Mouse (Mus musculus) cerebellum, adult 2 months (tissue): ENCODE data around the gene Gcnt2.

Source experiments
- CTCF ChIP-seq: fragments of 200-500 bp; IDR thresholded peaks from 2 replicates; pipeline ENCODE4 v1.5.1; 2011; ENCODE audit warnings: low read depth, mild to moderate bottlenecking, control low read depth, low read length, moderate library complexity, borderline replicate concordance; ENCODE audit not compliant: insufficient read depth
- POLR2A ChIP-seq: fragments of 200-500 bp; IDR thresholded peaks from 2 replicates; pipeline ENCODE4 v1.6.1; 2011; ENCODE audit warnings: low read length, control low read depth, borderline replicate concordance; ENCODE audit not compliant: insufficient read depth

GRCm38 (mm10) chr13:40875415-40875814 is 15.9 kb downstream of the Gcnt2 start:
- TF ChIP-seq CTCF (no peak), POLR2A (no peak)
